Mouse (Mus musculus) midbrain, embryonic 11.5 days (tissue): ENCODE measurements around the gene Rad51b. TPM values are rescaled to one million over a fixed set of nuclear protein-coding genes. Genes with fewer than 3 reads are reported as not detected.
"Not testable (repeated sequence)": the region's sequence is repeated elsewhere in the genome, so short reads cannot be mapped to it uniquely, and the experiment has no call there.

Source experiments
- ATAC-seq: fragments of 200-750 bp; cut with Nextera tagmentation; 2 replicates; pipeline ENCODE4 v1.8.0; 2017; ENCODE audit warnings: moderate TSS enrichment, moderate library complexity; ENCODE audit not compliant: low FRiP score
- DNase-seq: peaks from one replicate; pipeline ENCODE4 v3.0.0; 2015; ENCODE audit warnings: low spot score; ENCODE audit errors: missing footprints
- H3K27ac ChIP-seq: fragments of 300-500 bp; sonication (generic); 2 replicates; pipeline ENCODE4 v1.5.1; 2014; ENCODE audit warnings: low read depth, low read length
- H3K27me3 ChIP-seq: fragments of 300-500 bp; sonication (generic); 2 replicates; pipeline ENCODE4 v1.6.1; 2014; ENCODE audit warnings: mild to moderate bottlenecking, low read length, moderate library complexity, mixed read lengths; ENCODE audit not compliant: control insufficient read depth, insufficient read depth
- H3K36me3 ChIP-seq: fragments of 300-500 bp; sonication (generic); 2 replicates; pipeline ENCODE4 v1.6.1; 2014; ENCODE audit warnings: mild to moderate bottlenecking, low read length, moderate library complexity, mixed read lengths; ENCODE audit not compliant: control insufficient read depth, insufficient read depth
- H3K4me1 ChIP-seq: fragments of 300-500 bp; sonication (generic); 2 replicates; pipeline ENCODE4 v1.6.1; 2014; ENCODE audit warnings: low read length; ENCODE audit not compliant: control insufficient read depth, insufficient read depth
- H3K4me2 ChIP-seq: fragments of 300-500 bp; sonication (generic); 2 replicates; pipeline ENCODE4 v1.6.1; 2014; ENCODE audit warnings: mild to moderate bottlenecking, moderate library complexity
- H3K4me3 ChIP-seq: fragments of 300-500 bp; sonication (generic); 2 replicates; pipeline ENCODE4 v1.5.1; 2014; ENCODE audit warnings: low read depth, low read length
- H3K9ac ChIP-seq: fragments of 300-500 bp; sonication (generic); 2 replicates; pipeline ENCODE4 v1.6.1; 2014; ENCODE audit warnings: low read length
- H3K9me3 ChIP-seq: fragments of 300-500 bp; sonication (generic); 2 replicates; pipeline ENCODE4 v1.6.1; 2016; ENCODE audit warnings: low read length; ENCODE audit not compliant: control insufficient read depth
- WGBS: fragments of 180-500 bp; shearing (Covaris S2); extraction: QIAGEN DNeasy Blood & Tissue Kit; methylation state at CpG from one replicate; pipeline ENCODE4 v1.1.7; 2014; 5-methylcytosine and 5-hydroxymethylcytosine counted together
- polyA plus RNA-seq: library from polyadenylated mRNA; unstranded; fragments of >200 nt; fragmentation: Nextera tagmentation; extraction: Ambion mirVana; gene quantifications from 2 replicates; pipeline ENCODE4 v1.2.1, GENCODE M21; 2014

The Rad51b gene
- polyA plus RNA-seq, 1 experiment from 2014 or later = 6.9 TPM

DNA sequence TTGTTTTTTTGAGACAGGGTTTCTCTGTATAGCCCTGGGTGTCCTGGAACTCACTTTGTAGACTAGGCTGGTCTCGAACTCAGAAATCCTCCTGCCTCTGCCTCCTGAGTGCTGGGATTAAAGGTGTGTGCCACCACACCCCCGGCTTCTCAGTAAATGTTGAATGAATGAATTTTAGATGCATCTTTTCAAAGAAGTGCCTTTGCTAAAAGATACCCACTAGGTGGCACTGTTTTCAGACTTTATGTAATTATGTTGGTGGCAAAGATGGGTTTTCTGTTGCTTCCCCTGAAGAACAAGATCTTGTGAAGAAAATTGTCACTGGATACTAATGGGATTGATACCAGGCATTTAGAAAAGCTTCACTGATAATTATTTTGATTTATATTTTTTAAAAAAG lies 25.5 kb downstream of the Rad51b start:
- not testable (repeated sequence) for H3K9ac ChIP-seq, ATAC-seq, H3K27ac ChIP-seq, H3K9me3 ChIP-seq, H3K4me3 ChIP-seq, H3K4me1 ChIP-seq, DNase-seq, H3K36me3 ChIP-seq, H3K27me3 ChIP-seq, H3K4me2 ChIP-seq
- WGBS = 80% methylated on average over 2 of the region's 2 CpGs

DNA sequence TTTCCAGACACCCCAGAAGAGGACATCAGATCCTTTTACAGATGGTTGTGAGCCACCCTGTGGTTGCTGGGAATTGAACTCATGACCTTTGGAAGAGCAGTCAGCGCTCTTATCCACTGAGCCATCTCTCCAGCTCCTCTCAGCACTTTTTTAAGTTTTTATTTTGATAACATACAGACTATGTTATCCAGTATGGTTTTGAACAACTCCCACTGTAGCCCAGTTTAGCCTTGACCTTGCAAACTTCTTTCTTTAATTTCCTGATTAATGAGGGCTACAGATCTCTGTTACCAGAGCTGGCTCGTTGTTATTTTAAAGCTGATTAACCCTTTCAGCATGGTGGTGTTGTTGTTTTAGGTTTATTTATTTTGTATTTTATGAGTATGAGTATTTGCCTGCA lies 29.2 kb downstream of the Rad51b start:
- WGBS = 70% methylated on average over 2 of the region's 2 CpGs
- Histone ChIP-seq H3K36me3 (no peaks in the 10 kb centered on the region), H3K4me1 (no peaks in the 10 kb centered on the region), H3K4me3 (no peak overlapping the region), H3K4me2 (no peak overlapping the region), H3K9me3 (no peaks in the 10 kb centered on the region), H3K27ac (no peak overlapping the region), H3K9ac (no peak overlapping the region), H3K27me3 (no peaks in the 10 kb centered on the region)
- no peak for ATAC-seq
- no peak for DNase-seq

DNA sequence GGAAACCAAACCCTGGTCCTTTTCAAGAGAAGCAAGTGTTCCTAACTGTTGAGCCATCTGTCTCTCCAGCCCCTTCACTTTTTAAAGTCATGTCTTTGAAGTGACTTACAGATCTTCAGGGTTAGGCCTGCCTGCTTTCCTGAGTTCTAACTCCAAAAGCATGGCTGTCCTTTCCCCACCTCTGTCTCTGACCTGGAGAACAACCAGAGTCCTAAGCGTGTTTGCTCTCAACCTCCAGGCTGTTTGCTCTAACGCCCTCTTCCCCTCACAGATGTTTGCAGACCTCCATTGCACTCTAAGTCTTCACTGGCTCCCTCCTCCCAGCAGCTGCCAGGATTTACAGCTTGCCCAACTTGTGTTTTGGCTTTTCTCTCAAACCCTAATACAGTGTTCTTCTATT lies 29.7 kb downstream of the Rad51b start:
- ATAC-seq (no peak), DNase-seq (no peak)
- Histone ChIP-seq H3K4me3 (no peak overlapping the region), H3K4me2 (no peak overlapping the region), H3K27ac (no peak overlapping the region), H3K9me3 (no peaks in the 10 kb centered on the region), H3K9ac (no peak overlapping the region), H3K36me3 (no peaks in the 10 kb centered on the region), H3K4me1 (no peaks in the 10 kb centered on the region), H3K27me3 (no peaks in the 10 kb centered on the region)
- 59% methylated on average over 2 of the region's 2 CpGs for WGBS

DNA sequence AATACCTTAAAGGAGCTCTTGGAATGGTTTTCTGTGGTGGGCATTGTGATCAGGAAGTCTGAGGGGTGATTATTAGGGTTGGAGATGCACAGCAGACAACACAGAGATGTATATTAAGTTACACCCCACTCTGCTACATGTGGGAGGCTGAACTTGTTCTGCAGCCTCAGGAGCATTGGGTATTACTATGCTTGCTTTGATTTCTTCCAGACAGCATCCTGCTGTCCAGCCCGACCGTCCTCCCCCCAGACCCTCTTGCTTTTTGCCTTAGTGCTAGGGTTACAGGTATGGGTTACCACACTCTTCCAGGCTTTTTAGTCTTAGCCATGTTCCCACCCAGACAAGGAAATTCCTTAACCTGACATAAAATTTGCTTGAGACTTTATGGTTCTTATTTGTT lies 30.8 kb downstream of the Rad51b start:
- Histone ChIP-seq H3K4me2 (no peak overlapping the region), H3K36me3 (no peaks in the 10 kb centered on the region), H3K27me3 (no peaks in the 10 kb centered on the region), H3K9me3 (no peaks in the 10 kb centered on the region), H3K4me3 (no peak overlapping the region), H3K9ac (no peak overlapping the region), H3K27ac (no peak overlapping the region), H3K4me1 (no peaks in the 10 kb centered on the region)
- no peak for ATAC-seq
- no peak for DNase-seq
- 79% methylated on average over 2 of the region's 2 CpGs for WGBS

DNA sequence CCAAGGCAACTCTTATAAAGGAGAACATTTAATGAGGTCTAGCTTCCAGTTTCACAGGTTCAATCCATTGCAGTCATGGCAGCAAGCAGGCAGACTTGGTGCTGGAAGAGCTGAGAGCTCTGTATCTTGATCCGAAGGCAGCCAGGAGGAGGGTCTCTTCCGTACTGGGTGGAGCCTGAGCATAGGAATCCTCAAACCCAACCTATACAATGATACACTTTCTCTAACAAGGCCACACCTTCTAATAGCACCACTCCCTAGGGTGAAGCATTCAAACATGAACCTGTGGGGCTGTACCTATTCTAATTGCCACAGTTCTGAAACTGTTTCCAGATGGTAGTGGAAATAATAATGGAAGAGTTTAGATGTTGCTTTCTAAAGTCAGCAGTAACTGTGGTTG lies 33.5 kb downstream of the Rad51b start:
- H3K4me2 ChIP-seq = no peak overlapping the region
- 68% methylated on average over 2 of the region's 2 CpGs for WGBS
- no peaks in the 10 kb centered on the region for H3K4me1 ChIP-seq
- H3K4me3 ChIP-seq = no peak overlapping the region
- no peak overlapping the region for H3K27ac ChIP-seq
- H3K9ac ChIP-seq = no peak overlapping the region
- DNase-seq (no peak), ATAC-seq (no peak)
- no peaks in the 10 kb centered on the region; the same call in 1 of the 2 replicates for H3K9me3 ChIP-seq
- no peaks in the 10 kb centered on the region for H3K27me3 ChIP-seq
- H3K36me3 ChIP-seq = peaks cover 4% of the 10 kb centered on the region; the same call in 1 of the 2 replicates

DNA sequence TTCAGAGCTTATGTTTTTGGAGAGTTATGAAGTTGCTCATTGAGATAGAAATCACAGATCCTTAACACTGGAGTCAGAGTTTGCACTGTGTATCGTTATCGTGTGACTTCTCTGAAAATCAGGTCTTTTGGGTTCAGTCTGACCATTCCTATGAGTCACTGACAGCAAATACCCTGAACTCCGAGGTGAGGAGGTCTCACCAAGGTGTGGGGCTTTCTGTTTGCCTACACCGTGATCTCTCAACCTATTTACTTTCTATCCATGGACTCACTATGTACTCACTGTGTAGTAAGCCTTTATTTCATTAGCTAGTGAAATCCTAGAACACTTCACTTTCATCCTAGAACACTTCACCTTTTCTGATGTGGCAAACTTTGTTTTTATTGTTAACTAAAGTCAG lies 34.6 kb downstream of the Rad51b start:
- WGBS = 87% methylated on average over 4 of the region's 4 CpGs
- H3K27ac ChIP-seq = no peak overlapping the region

DNA sequence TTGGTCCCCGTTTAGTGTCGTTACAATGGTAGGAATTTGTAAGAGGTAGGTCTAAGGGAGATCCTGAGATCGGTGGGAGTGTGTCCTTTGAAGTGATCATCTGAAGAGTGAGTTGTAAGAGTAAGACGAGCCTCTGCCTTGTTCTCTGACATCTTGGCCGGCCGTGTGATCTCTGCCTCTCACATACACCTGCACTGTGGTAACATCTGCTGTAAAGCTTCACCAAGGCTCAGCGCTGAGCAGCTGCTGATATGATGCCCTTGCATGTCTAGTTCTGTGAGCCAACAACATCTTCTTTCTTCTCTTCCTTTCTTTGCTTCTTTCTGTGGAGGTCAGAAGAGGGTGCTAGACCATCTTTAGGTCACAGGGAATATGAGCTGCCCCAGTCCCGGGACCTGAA lies 41.7 kb downstream of the Rad51b start:
- Histone ChIP-seq H3K4me2 (no peak overlapping the region), H3K27me3 (no peaks in the 10 kb centered on the region), H3K9me3 (no peaks in the 10 kb centered on the region; the same call in 1 of the 2 replicates), H3K27ac (no peak overlapping the region), H3K4me1 (no peaks in the 10 kb centered on the region), H3K36me3 (peaks cover 4% of the 10 kb centered on the region; the same call in 1 of the 2 replicates), H3K9ac (no peak overlapping the region), H3K4me3 (no peak overlapping the region)
- DNase-seq (no peak), ATAC-seq (no peak)
- WGBS = 92% methylated on average over 8 of the region's 8 CpGs

More for the DNA sequence above, 34.6 kb downstream of the Rad51b start:
- no peaks in the 10 kb centered on the region for H3K4me1 ChIP-seq
- H3K4me3 ChIP-seq = no peak overlapping the region
- peaks cover 4% of the 10 kb centered on the region; the same call in 1 of the 2 replicates for H3K36me3 ChIP-seq
- H3K4me2 ChIP-seq = no peak overlapping the region
- H3K9ac ChIP-seq = no peak overlapping the region
- H3K9me3 ChIP-seq = no peaks in the 10 kb centered on the region; the same call in 1 of the 2 replicates
- no peak for ATAC-seq
- H3K27me3 ChIP-seq = no peaks in the 10 kb centered on the region
- DNase-seq = no peak

DNA sequence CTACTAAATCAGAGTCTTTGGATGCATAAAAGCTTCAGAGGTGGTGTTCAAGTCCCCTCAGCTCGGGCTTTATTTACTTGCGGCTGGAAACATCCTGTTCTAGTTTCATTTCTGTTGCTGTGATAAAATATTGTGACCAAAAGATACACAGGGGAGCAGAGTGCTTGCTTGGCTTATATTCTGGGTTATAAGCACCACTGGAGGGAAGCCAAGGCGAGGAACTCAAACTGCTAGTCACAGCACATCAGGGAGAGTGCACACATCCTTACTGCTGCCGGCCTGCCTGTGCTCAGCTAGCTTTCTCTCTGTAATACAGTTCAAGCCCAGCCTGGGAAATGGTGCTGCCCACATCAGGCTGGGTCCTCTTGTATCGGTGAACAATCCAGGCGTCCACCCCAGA lies 43.4 kb downstream of the Rad51b start:
- Histone ChIP-seq H3K36me3 (no peaks in the 10 kb centered on the region), H3K9ac (no peak overlapping the region), H3K4me3 (no peak overlapping the region), H3K4me1 (no peaks in the 10 kb centered on the region), H3K9me3 (no peaks in the 10 kb centered on the region), H3K27ac (no peak overlapping the region), H3K27me3 (no peaks in the 10 kb centered on the region), H3K4me2 (no peak overlapping the region)
- DNase-seq (no peak), ATAC-seq (no peak)
- WGBS = 83% methylated on average over 6 of the region's 6 CpGs

DNA sequence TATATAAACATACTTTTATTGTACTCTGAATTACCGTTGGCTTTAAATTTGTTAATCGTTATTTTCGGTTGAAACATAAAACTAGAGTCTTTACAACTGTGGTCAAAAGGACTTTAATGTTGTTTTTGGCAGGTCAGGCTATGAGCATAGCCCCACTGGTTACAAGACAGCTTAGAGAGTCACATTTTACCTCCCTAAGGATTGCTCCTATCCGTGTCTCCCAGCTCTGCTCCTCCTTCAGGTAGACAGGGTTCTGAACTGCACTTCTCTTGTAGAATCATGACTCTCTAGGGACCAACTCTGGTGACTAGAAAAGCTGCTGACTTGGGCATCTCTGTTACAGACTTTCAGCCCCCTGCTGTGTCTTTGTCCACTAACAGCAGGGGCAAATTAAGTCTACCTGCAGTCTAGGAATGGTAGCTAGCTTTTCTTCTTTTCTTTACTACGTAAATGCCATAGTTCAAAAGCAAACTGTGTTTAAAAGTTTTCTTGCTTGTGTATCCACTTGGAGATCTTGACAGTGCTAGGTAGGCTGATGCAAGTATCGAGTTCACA lies 44.3 kb downstream of the Rad51b start:
- DNase-seq (no peak), ATAC-seq (no peak)
- Histone ChIP-seq H3K27me3 (no peaks in the 10 kb centered on the region), H3K4me1 (no peaks in the 10 kb centered on the region), H3K27ac (no peak overlapping the region), H3K4me2 (no peak overlapping the region), H3K4me3 (no peak overlapping the region), H3K9ac (no peak overlapping the region), H3K36me3 (no peaks in the 10 kb centered on the region), H3K9me3 (no peaks in the 10 kb centered on the region)
- 60% methylated on average over 6 of the region's 6 CpGs for WGBS
